Mouse (Mus musculus) cerebellum, adult 11 months (tissue): ENCODE measurements around the gene Olfr1463.

ENCODE experiments used
- DNase-seq: peaks from one replicate; pipeline ENCODE4 v3.0.0; 2022

The Olfr1463 gene

DNA sequence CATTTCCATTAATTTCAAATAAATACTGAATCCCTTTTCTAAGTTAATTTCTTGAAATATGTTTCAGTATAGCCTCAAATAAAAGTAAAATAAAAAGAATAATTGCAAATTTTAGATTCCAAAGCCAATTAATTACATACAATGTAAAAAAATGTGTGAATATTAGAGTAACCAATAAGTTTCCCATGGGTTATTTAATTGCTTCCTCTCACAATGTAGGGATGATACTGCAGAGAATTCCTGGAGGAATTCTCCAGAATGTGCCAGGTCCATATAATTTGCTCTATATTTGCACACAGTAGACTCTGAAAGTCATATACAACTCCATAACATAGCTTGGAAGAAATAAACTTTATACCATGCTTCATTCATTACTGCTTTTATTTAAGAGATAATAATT, at the start of gene Olfr1463:
TSS of gene Olfr1463 (plus strand) at position 301 of the 400 bp plus-strand sequence.
- DNase-seq = no peak

DNA sequence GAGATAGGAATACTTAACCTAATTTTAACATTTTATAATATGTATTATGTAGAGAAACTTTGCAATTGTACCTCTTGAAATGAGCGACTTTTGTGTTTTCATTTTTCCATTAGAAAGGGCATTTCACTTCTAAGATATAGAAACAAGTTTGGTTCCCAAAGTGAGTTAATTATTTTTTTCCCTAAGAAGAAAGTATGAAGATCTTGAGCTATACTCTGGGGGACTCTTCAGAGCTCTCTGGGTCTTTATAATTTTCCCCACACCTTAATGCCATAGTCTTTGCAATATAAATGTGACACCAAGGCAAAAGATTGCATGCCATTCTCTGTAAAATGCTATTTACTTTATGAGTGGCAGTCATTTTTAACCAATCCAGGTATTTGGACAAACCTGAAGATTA, 45.7 kb upstream of the Olfr1463 start, which contains the start of gene Olfr1462:
TSS of gene Olfr1462 (plus strand) at position 301 of the 400 bp plus-strand sequence.
- DNase-seq = no peak

DNA sequence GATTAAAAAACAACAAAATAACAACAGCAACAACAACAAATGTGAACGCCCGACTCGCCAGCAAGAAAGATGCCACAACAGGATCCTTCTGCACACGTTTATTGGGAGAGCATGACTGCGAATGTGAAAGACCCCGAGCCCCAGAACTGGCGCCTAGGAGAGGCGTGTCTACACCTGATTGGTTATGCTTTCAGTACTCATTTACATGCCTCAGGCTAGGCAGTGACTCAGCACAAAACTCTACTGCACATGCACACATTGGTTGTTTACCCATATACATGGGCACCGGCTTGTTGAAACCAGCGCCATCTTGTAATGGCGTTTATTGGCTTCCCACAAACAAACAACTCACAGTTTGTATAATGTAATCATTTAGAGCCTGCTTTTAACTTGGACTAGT, 9.5 kb upstream of the Olfr1463 start:
- DNase-seq = no peak
